Mouse (Mus musculus) layer of hippocampus, postnatal 36 days (tissue): ENCODE results near the gene Fgd6. TPM values are rescaled to one million over a fixed set of nuclear protein-coding genes. Genes with fewer than 3 reads are reported as not detected.

ENCODE experiments used
- DNase-seq, 2 experiments: peaks; one replicate each; pipeline ENCODE4 v3.0.0; 2022
- total RNA-seq, 2 experiments: library from RNA; stranded (reverse); gene quantifications; 2 replicates each; pipeline ENCODE4 v1.2.3; 2021

Fgd6 gene
- 10 to 100 TPM in 1 of 2 experiments, 1 to 10 TPM in 1; 9.3 to 14.3 TPM for total RNA-seq

DNA sequence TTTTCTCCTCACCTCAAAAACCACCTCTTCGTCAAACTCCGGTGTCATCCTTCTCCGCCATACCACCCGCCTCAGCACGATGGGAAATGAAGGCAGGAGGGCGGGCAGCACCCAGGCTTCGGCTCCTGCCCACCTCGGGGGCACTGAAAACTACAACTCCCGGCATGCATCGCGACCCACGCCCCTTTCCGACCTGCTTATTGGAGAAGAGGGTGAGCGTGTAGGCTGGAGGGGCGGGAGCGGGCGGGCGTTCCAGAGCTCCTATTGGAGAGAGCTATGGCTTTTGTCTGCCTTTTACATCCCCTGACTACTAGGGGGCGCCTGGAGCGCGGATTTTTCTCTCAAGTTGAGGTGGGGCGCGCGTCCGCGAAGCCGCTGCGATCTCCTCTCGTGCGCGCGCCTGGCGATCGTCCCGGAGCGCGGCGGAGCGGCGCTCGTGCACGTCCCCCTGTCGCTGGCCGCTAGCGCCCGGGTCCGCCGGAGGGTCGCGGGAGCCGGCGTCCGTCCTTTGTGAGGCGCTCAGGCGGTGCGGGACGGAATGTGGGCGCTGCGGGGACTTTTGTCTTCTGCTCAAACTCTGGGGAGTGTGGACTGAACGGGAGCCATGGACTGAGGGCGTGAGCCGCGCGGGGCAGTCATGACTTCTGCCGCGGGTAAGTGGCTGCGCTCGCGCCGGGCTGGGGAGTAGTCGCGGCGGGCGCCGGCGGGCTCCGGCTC lies at the start of gene Fgd6, which contains the start of gene Vezt:
Fgd6 (plus strand) TSS at position 344 of the 717 bp plus-strand sequence.
Vezt (minus strand) TSS at position 160 of the 717 bp plus-strand sequence.
- DNase-seq, result peak; percentile 98 to 99

DNA sequence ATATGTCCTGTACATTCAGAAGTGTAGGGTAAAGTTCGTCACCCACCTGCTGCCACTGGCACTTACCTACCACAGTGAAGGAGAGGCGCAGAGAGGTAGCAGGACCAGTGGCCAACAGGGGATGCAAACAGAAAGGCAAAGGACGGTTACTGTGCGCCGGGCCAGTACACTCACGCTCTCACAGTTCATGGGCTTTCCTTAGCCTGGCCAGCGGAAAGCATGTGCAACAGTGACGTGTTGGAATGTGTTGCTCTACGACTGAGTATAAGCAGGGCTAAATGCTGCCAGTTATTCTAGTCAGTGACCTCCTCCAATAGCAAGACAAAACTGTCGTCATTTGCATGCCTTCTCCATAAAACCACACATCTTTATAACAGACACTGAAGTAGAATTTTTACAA lies 41.7 kb upstream of the Fgd6 start:
- DNase-seq, result no peak

DNA sequence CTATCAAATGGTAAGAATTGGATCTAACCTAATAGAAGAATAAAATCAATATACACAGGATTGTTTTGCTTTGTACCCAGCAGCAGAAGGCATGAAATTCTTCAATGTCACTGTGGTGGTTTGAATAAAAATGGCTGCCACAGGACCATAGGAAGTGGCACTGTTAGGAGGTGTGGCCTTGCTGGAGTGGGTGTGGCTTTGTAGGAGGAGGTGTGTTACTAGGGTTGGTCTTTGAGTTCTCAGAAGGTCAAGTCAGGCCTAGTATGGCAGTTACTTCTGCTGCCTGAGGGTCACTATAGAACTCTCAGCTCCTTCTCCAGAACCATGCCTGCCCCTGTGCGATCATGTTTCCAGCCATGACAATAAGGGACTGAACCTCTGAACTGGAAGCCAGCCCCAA lies 40.7 kb upstream of the Fgd6 start:
- DNase-seq, result no peak

DNA sequence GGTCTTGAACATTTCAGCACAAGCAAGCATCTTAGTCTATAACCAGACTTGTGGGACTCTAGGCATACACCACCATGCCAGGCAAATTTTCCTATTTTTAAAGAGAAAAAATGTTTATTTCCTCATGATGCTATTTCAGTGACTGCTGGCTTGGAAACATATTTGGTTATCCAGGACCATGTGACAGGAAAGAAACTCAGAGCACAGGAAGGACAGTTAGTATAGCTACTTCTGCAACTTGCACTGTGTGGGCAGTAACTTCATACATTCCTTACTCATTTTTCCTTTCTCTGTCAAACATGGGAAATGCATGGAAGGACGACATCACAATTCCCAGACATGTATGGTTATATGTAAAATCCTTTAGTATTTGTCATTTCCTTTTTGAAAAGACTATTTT lies 36.4 kb upstream of the Fgd6 start:
- DNase-seq, result no peak

GRCm38 (mm10) chr10:94000223-94000622 lies 35.6 kb upstream of the Fgd6 start:
- no peak for DNase-seq

DNA sequence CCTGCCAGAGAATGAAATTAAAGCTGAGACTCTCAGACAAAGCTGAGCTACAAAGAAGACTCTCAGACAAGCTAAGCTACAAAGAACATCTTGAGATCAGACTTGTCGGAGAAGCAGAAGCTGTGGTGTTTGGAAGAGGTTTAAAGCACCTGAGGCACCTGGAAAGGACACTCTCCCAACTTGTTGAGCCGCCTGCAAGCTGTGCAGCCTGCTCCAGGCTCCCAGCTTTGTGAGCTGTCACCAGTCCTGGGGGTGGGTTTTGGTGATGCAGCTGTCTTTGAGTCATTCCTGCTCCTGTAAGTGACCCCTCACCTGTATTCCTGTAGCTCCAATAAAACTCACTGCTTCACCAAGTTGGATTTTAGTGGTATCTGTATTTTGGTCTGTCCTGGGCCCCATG lies 27.4 kb upstream of the Fgd6 start:
- no peak for DNase-seq

- DNase-seq, result no peak
Observed at GRCm38 (mm10) chr10:94009991-94010679, 25.7 kb upstream of the Fgd6 start.

DNA sequence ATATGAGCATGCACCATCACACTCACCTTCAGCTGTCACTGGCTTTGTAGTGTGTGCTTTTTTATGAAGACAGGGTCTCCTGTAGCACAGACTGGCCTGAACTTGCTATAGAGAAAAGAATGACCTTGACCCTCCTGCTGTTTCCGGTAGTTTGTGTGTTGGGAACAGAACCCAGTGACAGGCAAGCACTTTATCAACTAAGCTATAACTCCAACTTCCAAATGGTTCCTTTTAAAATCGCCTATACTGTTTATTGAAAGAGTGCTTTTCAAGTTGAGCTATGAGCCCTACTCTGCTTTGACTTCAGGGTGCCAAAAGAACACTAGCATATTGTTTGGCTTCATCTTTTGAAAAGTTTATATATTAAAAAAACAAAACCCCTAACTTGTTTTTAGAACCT lies 24.8 kb upstream of the Fgd6 start:
- DNase-seq, result no peak

DNA sequence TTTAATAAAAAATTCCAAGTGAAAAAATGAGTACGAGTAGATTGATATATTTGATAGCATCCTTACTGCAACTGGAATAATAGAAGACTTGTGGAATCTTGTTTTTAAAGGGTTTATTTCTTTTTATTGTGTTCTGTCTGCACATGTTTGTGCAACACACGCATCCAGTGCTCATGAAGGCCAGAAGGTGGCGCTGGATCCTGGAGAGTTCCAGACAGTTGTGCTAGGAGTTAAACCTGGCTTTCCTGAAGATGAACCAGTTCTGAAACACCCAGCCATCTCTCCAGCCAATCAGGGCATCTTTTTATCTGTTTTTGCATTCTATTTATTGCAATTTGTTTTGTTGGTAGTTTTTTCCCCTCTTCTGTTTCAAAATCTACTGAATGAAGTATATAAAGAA lies 22.6 kb upstream of the Fgd6 start:
- DNase-seq, result no peak

DNA sequence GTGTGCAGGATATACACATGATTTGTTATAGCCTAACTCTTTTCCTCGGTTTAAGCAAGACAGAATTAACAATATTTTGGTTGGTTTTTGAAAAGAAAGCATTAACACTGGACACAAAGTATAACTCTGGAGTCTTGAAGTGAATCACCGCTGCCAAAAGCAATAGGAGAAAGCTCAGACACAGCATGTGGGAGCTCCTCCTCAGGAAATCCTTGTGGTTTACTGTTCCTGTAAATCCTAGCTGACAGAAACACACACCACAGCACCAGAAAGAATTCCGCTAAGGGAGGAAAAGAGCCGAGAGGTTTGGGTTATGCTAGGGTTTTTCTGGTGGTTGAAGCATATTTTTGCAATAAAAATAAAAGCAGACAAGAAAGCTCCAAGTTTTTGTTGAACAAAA lies 21.6 kb upstream of the Fgd6 start:
- no peak for DNase-seq

GRCm38 (mm10) chr10:94017455-94017854 lies 18.3 kb upstream of the Fgd6 start:
- no peak for DNase-seq

GRCm38 (mm10) chr10:94020587-94020986 lies 15.2 kb upstream of the Fgd6 start:
- DNase-seq, result no peak

DNA sequence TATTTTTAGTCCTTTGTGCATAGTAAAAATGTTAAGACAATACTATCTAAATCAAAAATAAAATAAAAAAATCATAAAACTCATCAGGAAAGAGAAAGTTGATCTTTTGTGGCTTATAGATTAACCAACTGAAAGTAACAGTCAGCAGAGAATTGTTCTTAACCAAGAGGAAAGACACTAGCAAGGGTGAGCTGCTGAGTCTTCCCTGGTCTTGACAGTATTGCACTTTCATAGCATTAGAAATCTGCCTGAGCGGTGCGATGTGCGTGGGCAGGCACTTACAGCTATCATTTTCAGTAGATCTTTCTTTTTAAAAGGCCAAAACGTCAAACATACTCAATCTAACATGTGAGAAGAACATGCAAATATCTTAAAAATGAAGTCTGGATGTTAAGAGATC lies 14.7 kb upstream of the Fgd6 start:
- no peak for DNase-seq

GRCm38 (mm10) chr10:94025079-94025478 lies 10.7 kb upstream of the Fgd6 start:
- DNase-seq, result no peak

- no peak for DNase-seq
Observed at GRCm38 (mm10) chr10:94028493-94028892, 7.3 kb upstream of the Fgd6 start.

- DNase-seq, result no peak
Observed at GRCm38 (mm10) chr10:94031164-94031563, 4.6 kb upstream of the Fgd6 start.

DNA sequence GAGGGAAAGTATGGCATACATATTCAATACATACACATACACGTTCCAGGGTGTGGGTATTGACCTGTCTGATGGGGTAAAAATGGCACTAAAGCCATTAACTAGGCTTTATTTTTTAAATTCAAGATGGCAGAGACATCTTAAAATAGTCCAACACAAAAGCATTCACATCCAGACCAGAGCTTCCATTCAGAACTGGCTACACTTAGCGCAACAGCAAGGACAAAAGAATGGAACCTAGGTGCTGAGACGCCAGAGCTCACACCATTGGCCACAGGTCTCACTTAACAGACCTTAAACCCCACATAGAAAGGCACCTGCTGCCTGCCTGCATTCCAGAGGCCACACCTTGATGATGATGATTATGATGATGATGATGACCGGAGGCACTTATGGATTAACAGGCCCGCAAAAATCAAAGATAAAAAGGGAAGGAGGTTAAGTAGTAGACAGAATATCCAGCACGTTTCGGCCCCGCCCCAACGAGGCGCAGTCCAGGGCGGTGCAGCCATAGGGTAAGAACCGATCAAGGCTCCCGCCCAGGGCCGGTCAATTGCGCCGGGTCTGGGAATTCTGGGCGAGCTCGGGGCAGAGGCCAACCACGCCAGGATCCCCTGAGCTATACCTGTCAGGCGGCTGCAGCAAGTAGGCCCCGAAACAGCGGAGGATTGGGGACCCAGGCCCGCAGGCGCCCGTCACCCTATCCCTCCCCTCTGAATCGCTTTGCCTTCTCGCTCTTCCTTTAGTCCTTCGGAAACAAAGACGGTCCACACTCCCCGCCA lies 734 bp upstream of the Fgd6 start:
- DNase-seq, result no peak

DNA sequence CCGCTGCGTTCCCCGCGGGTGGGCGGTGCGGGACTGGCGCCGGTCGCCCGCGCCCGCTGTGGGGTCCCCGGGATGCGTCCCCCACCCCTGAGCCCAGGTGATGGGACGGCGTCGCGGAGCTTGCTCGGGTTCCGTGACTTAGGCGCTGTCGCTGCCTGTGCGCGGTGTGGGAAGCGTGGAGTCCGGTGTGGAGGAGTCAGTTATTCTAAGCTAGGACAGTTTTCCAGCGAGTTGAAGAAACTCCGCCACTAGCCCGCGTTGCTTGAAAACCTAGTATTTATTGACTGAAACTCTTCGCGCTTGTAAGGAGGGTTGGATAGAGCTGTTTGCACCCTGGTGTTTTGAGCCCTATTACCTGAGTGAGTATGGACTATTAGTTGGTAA lies 566 bp downstream of the Fgd6 start:
- no peak for DNase-seq

DNA sequence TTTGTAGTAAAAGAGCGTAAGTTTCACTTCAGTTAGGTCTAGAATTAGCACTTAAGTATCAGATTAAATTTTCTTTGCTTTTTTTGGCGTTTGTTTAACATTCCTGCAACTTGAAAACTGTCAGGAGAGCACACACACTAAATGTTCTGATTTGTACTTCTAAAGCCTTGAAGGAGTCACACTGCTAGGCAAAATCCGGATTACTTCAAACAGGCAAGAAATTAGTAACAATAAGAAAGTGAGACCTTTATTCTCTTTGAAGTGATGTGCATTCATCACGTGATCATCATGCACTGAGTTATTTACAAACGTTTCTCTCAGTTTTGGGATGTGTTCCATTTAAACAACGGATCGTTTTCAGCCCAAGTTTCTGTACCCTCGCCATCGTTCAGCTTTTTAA lies 1.4 kb downstream of the Fgd6 start:
- no peak for DNase-seq

- DNase-seq, result no peak
Observed at GRCm38 (mm10) chr10:94037596-94037995, 1.8 kb downstream of the Fgd6 start.

DNA sequence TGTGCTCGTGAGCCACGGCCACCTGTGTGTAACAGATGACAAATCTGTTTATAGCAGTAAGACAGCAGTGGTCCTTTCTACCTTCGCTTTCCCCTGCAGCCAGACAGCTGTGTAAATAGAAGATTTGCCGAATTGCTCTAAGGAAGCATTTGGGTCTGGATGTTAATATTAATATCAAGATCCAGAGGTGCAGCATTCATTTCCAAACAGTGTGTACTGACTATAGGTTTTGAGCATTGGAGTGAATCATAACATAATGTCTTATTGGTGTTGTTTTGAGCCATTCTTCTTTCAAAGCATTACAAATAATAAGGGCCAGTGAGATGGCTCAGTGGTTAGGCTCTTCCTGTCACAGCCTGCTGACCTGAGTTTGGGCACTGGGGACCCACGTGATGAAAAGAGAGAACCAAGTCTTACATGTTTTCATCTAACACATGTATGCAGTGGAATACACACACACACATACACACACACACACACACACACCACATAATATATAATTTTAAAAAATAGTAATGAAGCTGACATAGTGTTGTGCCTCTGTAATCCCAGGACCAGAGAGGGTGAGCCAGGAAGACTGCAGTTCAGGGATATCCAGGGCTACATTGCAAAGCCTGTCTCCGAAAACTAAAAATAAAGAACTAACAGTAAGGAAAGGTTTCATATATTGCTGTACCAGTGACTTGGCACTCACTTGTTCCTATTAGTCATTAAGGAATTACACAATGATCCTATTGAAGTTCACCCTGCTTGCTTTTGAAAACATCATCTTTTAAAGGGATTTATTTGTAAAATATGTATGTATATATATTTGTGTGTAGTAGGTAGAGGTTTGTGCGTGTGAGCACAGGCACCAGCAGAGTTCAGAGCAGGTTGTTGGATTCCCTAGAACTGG lies 2.8 kb downstream of the Fgd6 start:
- no peak for DNase-seq

GRCm38 (mm10) chr10:94043908-94044307 lies 8.1 kb downstream of the Fgd6 start:
- no peak for DNase-seq
